Mouse (Mus musculus) A20 (cell line): ENCODE measurements around the gene Ror1.

Source experiments
- DNase-seq: peaks from one replicate; pipeline ENCODE4 v3.0.0-alpha.2; 2011; ENCODE audit warnings: low read depth, low spot score

Gene Ror1

GRCm38 (mm10) chr4:100158401-100158800 lies 62.8 kb downstream of the Ror1 start:
- DNase-seq, result no peak

GRCm38 (mm10) chr4:100160156-100160555 lies 64.6 kb downstream of the Ror1 start:
- DNase-seq, result no peak

GRCm38 (mm10) chr4:100165790-100166189 lies 70.2 kb downstream of the Ror1 start:
- DNase-seq, result no peak

GRCm38 (mm10) chr4:100166871-100167270 lies 71.3 kb downstream of the Ror1 start:
- DNase-seq, result no peak

- no peak for DNase-seq
These were observed 74.1 kb downstream of the Ror1 start for GRCm38 (mm10) chr4:100169683-100170082.

GRCm38 (mm10) chr4:100170161-100170650 lies 74.6 kb downstream of the Ror1 start:
- DNase-seq, result no peak

- DNase-seq, result no peak
These were observed 75.2 kb downstream of the Ror1 start for GRCm38 (mm10) chr4:100170743-100171142.

- no peak for DNase-seq
These were observed 75.9 kb downstream of the Ror1 start for GRCm38 (mm10) chr4:100171483-100171898.

- no peak for DNase-seq
These were observed 80.0 kb downstream of the Ror1 start for GRCm38 (mm10) chr4:100175594-100175993.

GRCm38 (mm10) chr4:100178316-100178715 lies 82.7 kb downstream of the Ror1 start:
- no peak for DNase-seq

GRCm38 (mm10) chr4:100181676-100182075 lies 86.1 kb downstream of the Ror1 start:
- no peak for DNase-seq

- no peak for DNase-seq
These were observed 91.2 kb downstream of the Ror1 start for GRCm38 (mm10) chr4:100186781-100187180.

- no peak for DNase-seq
These were observed 92.1 kb downstream of the Ror1 start for GRCm38 (mm10) chr4:100187563-100188200.

GRCm38 (mm10) chr4:100188201-100188699 lies 92.7 kb downstream of the Ror1 start:
- no peak for DNase-seq

GRCm38 (mm10) chr4:100191483-100191882 lies 95.9 kb downstream of the Ror1 start:
- DNase-seq, result no peak

- no peak for DNase-seq
These were observed 98.5 kb downstream of the Ror1 start for GRCm38 (mm10) chr4:100194136-100194535.

GRCm38 (mm10) chr4:100196255-100196793 lies 100.7 kb downstream of the Ror1 start:
- DNase-seq, result no peak

- DNase-seq, result no peak
These were observed 102.7 kb downstream of the Ror1 start for GRCm38 (mm10) chr4:100198275-100198674.

GRCm38 (mm10) chr4:100201322-100201721 lies 105.7 kb downstream of the Ror1 start:
- DNase-seq, result no peak

- DNase-seq, result no peak
These were observed 107.5 kb downstream of the Ror1 start for GRCm38 (mm10) chr4:100203066-100203465.

GRCm38 (mm10) chr4:100203688-100204087 lies 108.1 kb downstream of the Ror1 start:
- DNase-seq, result no peak

GRCm38 (mm10) chr4:100204381-100204780 lies 108.8 kb downstream of the Ror1 start:
- DNase-seq, result no peak

GRCm38 (mm10) chr4:100208081-100208480 lies 112.5 kb downstream of the Ror1 start:
- DNase-seq, result no peak
